Mouse (Mus musculus) embryonic facial prominence, embryonic 13.5 days (tissue): ENCODE measurements around the gene Fam173b. TPM values are rescaled to one million over a fixed set of nuclear protein-coding genes. Genes with fewer than 3 reads are reported as not detected.
A peak's percentile ranks its signal among the peaks of the same experiment; 100 is the strongest.

ENCODE experiments used
- ATAC-seq: fragments of 200-750 bp; cut with Nextera tagmentation; 2 replicates; pipeline ENCODE4 v1.8.0; 2017; ENCODE audit warnings: low read depth; ENCODE audit not compliant: insufficient number of reproducible peaks, insufficient read depth, low FRiP score, low TSS enrichment
- H3K27ac ChIP-seq: fragments of 300-500 bp; sonication (generic); 2 replicates; pipeline ENCODE4 v1.5.1; 2015; ENCODE audit warnings: moderate library complexity, mild to moderate bottlenecking, inconsistent platforms
- H3K27me3 ChIP-seq: fragments of 300-500 bp; sonication (generic); 2 replicates; pipeline ENCODE4 v1.6.1; 2015; ENCODE audit warnings: mild to moderate bottlenecking, inconsistent platforms
- H3K36me3 ChIP-seq: fragments of 300-500 bp; sonication (generic); 2 replicates; pipeline ENCODE4 v1.6.1; 2015; ENCODE audit warnings: mild to moderate bottlenecking, inconsistent platforms
- H3K4me1 ChIP-seq: fragments of 300-500 bp; sonication (generic); 2 replicates; pipeline ENCODE4 v1.6.1; 2015; ENCODE audit warnings: inconsistent platforms
- H3K4me2 ChIP-seq: fragments of 300-500 bp; sonication (generic); 2 replicates; pipeline ENCODE4 v1.6.1; 2015; ENCODE audit warnings: moderate library complexity, mild to moderate bottlenecking, inconsistent platforms
- H3K4me3 ChIP-seq: fragments of 300-500 bp; sonication (generic); 2 replicates; pipeline ENCODE4 v1.5.1; 2015; ENCODE audit warnings: mild to moderate bottlenecking, inconsistent platforms
- H3K9ac ChIP-seq: fragments of 300-500 bp; sonication (generic); 2 replicates; pipeline ENCODE4 v1.6.1; 2015; ENCODE audit warnings: mild to moderate bottlenecking, inconsistent platforms
- H3K9me3 ChIP-seq: fragments of 300-500 bp; sonication (generic); 2 replicates; pipeline ENCODE4 v1.6.1; 2016; ENCODE audit warnings: inconsistent platforms
- WGBS: fragments of 180-500 bp; shearing (Covaris S2); methylation state at CpG from one replicate; pipeline ENCODE4 v1.1.7; 2015; ENCODE audit warnings: mixed read lengths; 5-methylcytosine and 5-hydroxymethylcytosine counted together
- polyA plus RNA-seq: library from polyadenylated mRNA; unstranded; fragments of >200 nt; fragmentation: Nextera tagmentation; extraction: Ambion mirVana; gene quantifications from 2 replicates; pipeline ENCODE4 v1.2.1, GENCODE M21; 2015

Gene Fam173b
- polyA plus RNA-seq, 1 experiment from 2014 or later, result 12.8 TPM

DNA sequence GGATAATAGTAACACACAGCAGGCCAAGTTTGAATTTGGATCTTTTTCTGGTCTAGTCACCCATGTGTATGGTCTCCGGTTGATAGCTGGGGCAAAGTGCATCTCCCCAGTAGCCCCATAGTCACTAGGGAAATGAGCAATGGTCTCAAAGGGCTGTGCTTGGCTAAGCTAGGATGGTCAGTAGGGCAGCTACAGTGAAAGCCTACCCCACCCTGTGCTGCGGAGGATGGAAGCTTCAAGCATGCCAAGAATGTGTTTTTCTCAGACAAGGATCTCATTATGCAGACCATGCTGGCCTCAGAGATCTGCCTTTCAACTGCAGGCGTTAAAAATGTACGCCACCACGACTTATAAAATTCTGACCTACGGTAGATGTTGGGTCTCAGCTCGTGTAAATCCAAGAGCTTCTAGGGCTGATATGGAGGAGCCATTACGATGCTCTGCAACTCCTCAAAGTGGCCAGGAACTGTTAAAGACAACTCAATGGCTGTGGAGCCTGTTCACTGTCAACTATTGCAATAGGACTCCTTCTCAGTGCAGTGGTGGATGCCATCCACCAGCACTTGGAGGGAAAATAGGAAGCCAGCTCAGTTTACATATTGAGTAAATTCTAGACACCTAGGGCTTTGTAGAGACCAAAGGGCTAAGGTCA, 12.5 kb upstream of the Fam173b start:
- ATAC-seq, result no peak; the same call in 1 of the 2 replicates
- no peak overlapping the region for H3K4me2 ChIP-seq
- no peak overlapping the region for H3K9ac ChIP-seq
- 62% methylated on average over 8 of the region's 8 CpGs for WGBS
- H3K27me3 ChIP-seq, result no peaks in the 10 kb centered on the region
- peaks cover 57% of the 10 kb centered on the region for H3K36me3 ChIP-seq
- no peak overlapping the region for H3K27ac ChIP-seq
- no peaks in the 10 kb centered on the region for H3K4me1 ChIP-seq
- H3K9me3 ChIP-seq, result no peaks in the 10 kb centered on the region
- H3K4me3 ChIP-seq, result no peak overlapping the region

DNA sequence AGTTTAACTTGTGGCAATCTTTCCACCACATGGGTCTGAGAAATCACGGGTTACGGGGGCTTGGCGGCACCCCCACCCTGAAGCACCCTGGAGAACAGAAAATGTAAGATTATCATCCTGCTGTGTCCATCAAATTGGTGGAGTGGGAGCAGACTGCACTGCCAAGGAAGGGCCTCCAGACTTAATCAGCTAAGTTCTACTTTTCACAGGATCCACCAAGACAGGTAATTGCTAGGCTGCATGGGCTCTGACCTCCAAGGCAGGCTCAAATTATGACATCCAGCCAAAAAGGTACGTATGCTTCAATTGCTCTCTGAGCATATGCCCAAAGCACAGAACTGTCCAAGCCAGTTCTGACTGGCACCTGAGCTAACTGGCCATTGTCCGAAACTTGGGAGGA, 11.5 kb upstream of the Fam173b start:
- Histone ChIP-seq H3K4me3 (no peak overlapping the region), H3K27me3 (no peaks in the 10 kb centered on the region), H3K9ac (no peak overlapping the region), H3K4me1 (no peaks in the 10 kb centered on the region), H3K36me3 (peaks cover 68% of the 10 kb centered on the region), H3K27ac (no peak overlapping the region), H3K4me2 (no peak overlapping the region), H3K9me3 (no peaks in the 10 kb centered on the region)
- no peak for ATAC-seq
- WGBS, result 92% methylated on average over 5 of the region's 5 CpGs

DNA sequence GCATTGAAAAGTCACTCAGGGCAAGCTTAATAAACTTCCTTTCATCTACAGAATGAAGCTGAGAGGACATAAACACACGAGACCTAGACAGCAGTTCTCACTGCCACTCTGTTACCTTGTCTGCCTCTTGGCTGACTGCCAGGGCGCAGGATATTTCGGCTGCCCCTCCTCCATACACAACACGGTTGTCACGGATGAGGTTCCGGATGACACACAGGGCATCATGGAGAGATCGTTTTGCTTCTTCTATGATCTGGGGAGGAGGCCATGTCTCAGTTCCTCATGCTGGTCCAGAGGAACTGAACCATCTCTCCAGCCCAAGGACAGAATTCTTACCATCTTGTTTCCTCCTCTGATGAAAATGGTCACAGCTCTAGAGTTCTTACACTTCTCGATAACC, 9.1 kb upstream of the Fam173b start:
- Histone ChIP-seq H3K36me3 (peaks cover 91% of the 10 kb centered on the region), H3K9me3 (no peaks in the 10 kb centered on the region), H3K9ac (no peak overlapping the region), H3K27ac (no peak overlapping the region), H3K4me1 (no peaks in the 10 kb centered on the region), H3K4me3 (no peak overlapping the region), H3K4me2 (no peak overlapping the region), H3K27me3 (no peaks in the 10 kb centered on the region)
- ATAC-seq, result no peak
- WGBS, result 86% methylated on average over 8 of the region's 8 CpGs

DNA sequence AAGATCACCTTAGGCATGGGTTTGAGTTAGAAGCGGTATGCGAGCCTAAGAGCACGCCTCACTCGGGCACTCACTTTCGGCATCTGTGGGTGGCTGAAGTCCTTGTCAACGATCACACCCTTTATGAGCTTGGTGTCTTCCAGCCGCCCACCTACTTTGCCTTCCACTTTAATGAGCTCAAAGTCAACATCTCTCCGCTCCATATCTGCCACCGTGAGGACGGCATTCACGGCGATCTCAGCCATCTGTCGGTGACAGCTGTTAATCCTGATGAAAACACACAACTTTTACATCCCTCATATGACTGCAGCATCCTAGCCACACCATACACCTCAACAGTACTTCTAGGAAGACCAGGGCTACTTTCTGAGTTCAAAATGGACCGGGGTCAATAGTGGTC, 7.4 kb upstream of the Fam173b start:
- Histone ChIP-seq H3K9ac (no peak overlapping the region), H3K4me1 (peaks cover 5% of the 10 kb centered on the region), H3K4me3 (no peak overlapping the region), H3K27ac (no peak overlapping the region), H3K9me3 (no peaks in the 10 kb centered on the region), H3K36me3 (peaks cover 87% of the 10 kb centered on the region), H3K27me3 (no peaks in the 10 kb centered on the region), H3K4me2 (no peak overlapping the region)
- WGBS, result 95% methylated on average over 14 of the region's 14 CpGs
- ATAC-seq, result no peak

DNA sequence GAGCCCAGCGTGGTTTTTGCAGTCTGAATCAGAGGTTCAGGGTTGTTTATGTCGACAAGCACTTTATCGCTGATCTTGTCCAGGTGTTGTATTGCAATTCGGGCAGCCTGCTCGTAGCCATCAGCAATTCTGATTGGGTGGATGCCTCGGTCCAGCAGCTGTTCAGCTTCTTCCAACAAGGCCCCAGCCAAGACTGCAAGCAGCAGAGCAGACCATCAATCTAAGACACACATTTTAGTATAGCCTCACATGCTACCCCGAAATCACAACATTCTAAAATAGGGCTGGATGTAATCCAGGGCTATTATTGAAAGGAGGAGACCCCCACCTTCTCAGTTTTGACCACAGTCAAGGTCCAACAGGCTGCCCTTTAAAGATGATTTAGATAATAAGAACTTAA, 6.0 kb upstream of the Fam173b start:
- no peak for ATAC-seq
- 93% methylated on average over 7 of the region's 7 CpGs for WGBS

DNA sequence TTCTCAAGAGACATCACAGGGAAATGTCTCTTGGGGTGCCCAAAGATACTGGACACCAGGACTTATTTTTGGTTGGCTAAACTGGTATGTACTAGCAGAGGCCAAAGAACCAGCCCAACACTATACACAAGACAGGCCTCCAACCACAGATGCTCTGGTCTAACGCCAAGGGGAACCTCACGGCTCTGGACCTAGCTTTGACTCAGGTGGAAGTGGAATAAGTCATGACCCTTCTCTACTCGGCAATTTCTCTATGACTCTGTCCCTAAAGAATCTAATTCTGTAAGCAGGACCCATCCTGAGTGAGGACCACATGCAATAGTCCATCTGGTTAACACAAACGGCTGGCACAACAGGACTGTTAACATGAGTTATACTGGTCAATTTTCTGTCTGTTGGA, 1.8 kb upstream of the Fam173b start:
- Histone ChIP-seq H3K27me3 (no peaks in the 10 kb centered on the region), H3K4me3 (peak overlapping the region; percentile 96), H3K27ac (no peak overlapping the region), H3K9ac (0 out of 2 replicates have a peak overlapping the region, but pooled peaks have one; percentile 98), H3K4me2 (peak overlapping the region; percentile 95), H3K36me3 (peaks cover 31% of the 10 kb centered on the region), H3K9me3 (no peaks in the 10 kb centered on the region), H3K4me1 (peaks cover 28% of the 10 kb centered on the region)
- ATAC-seq, result no peak
- 74% methylated on average over 4 of the region's 4 CpGs for WGBS

More for the DNA sequence above, 6.0 kb upstream of the Fam173b start:
- Histone ChIP-seq H3K36me3 (peaks cover 73% of the 10 kb centered on the region), H3K9ac (no peak overlapping the region), H3K4me1 (peaks cover 18% of the 10 kb centered on the region), H3K4me2 (no peak overlapping the region), H3K27me3 (no peaks in the 10 kb centered on the region), H3K27ac (no peak overlapping the region), H3K9me3 (no peaks in the 10 kb centered on the region), H3K4me3 (no peak overlapping the region)

DNA sequence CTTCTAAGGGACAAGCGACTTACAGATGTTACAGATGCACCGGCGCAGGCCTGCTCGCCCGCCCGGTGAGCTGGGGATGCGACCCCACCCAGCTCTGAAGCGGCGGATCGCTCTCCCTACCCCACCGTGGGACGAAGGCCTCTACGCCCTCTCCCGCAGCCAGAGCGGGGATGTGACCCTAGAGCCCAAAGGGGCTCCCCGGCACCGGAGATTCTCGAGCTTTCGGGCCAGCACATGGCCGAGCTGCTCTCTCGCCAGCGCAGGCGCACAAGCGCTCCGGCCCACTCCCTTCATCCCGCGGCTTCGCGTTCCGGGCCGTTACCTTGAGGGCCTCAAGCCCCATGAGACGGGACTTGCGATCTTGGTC, 390 bp upstream of the Fam173b start:
- WGBS, result under 1% methylated on average over 33 of the region's 33 CpGs

DNA sequence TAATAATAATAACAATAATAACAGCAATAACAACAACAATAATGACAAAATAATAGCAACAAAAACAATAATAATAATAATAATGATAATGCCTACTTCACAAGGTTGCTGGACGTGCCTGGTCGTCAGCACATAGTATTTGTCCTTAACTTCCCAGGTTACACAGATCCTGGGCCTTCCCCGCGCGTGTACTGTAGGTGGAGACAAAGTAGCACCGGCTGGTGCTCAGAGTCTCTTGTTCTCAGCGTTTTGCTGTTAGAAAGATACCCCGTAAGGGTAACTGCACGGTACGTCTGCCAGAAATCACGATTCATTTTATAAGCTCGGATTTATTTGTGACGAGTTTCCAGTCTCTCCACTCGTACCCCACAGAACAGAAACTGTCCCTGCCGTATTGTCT, 774 bp downstream of the Fam173b start:
- H3K4me3 ChIP-seq, result peak overlapping the region; percentile 96
- peak overlapping the region; percentile 63 for H3K4me2 ChIP-seq
- ATAC-seq, result peak; percentile 56; the same call in 1 of the 2 replicates
- H3K4me1 ChIP-seq, result peaks cover 28% of the 10 kb centered on the region
- H3K9me3 ChIP-seq, result no peaks in the 10 kb centered on the region
- no peaks in the 10 kb centered on the region for H3K27me3 ChIP-seq
- WGBS, result 3% methylated on average over 15 of the region's 15 CpGs
- H3K27ac ChIP-seq, result peak overlapping the region; percentile 94
- H3K9ac ChIP-seq, result peak overlapping the region; percentile 98
- peaks cover 5% of the 10 kb centered on the region for H3K36me3 ChIP-seq

More for the DNA sequence above, 390 bp upstream of the Fam173b start:
- H3K4me1 ChIP-seq, result peaks cover 28% of the 10 kb centered on the region
- ATAC-seq, result peak; percentile 71
- peaks cover 17% of the 10 kb centered on the region for H3K36me3 ChIP-seq
- H3K27me3 ChIP-seq, result no peaks in the 10 kb centered on the region
- peak overlapping the region; percentile 95 for H3K4me2 ChIP-seq
- peak overlapping the region; percentile 96 for H3K4me3 ChIP-seq
- no peaks in the 10 kb centered on the region for H3K9me3 ChIP-seq
- peak overlapping the region; percentile 85 for H3K27ac ChIP-seq
- peak overlapping the region; percentile 98 for H3K9ac ChIP-seq

DNA sequence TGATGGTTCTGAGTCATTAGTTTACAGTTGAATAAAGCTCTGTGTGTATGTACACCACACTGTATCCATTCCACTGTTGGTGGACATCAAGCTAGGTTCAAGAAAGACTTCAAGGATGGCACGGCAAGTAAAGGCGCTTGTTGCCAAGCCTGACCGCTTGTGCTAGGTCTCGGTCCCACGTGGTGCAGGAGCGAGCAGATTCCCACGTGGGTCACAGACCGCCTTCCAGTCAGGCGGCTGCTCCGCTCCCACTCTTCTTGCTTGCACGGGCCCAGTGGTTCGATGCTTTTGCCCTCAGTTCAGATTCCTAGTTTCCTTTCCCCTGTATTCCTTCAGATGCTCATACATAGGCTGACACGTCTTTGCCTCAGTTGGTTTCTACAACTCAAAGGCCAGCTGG, 1.5 kb downstream of the Fam173b start:
- peaks cover 28% of the 10 kb centered on the region for H3K4me1 ChIP-seq
- H3K36me3 ChIP-seq, result no peaks in the 10 kb centered on the region
- no peak for ATAC-seq
- H3K27me3 ChIP-seq, result no peaks in the 10 kb centered on the region
- H3K9me3 ChIP-seq, result no peaks in the 10 kb centered on the region
- H3K9ac ChIP-seq, result peak overlapping the region; percentile 98; the same call in 1 of the 2 replicates
- peak overlapping the region; percentile 96 for H3K4me3 ChIP-seq
- peak overlapping the region; percentile 63 for H3K4me2 ChIP-seq
- 84% methylated on average over 13 of the region's 13 CpGs for WGBS
- no peak overlapping the region for H3K27ac ChIP-seq

DNA sequence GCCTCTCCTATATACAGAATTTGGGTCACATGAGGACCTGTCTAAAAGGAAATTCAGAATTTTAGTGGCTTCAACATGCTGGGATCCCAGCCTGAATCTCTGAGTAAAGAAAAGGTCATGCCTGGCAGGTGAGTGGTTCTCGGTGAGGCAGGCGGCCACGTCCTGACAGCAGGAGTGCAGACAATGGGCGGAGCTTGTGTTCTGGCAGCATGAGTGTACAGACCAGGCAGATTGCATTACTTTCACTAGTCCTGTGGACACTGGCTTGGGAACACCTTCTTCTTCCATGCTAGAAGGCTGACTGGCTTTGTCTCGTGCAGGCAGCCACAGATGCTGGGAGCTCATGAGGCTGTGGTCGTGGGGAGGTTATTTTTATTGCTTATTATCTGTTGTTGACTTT, 5.2 kb downstream of the Fam173b start:
- Histone ChIP-seq H3K4me1 (peaks cover 14% of the 10 kb centered on the region), H3K4me3 (no peak overlapping the region), H3K36me3 (peaks cover 5% of the 10 kb centered on the region), H3K27me3 (no peaks in the 10 kb centered on the region), H3K9ac (no peak overlapping the region), H3K4me2 (no peak overlapping the region), H3K27ac (no peak overlapping the region), H3K9me3 (no peaks in the 10 kb centered on the region)
- WGBS, result 74% methylated on average over 6 of the region's 6 CpGs
- no peak for ATAC-seq

DNA sequence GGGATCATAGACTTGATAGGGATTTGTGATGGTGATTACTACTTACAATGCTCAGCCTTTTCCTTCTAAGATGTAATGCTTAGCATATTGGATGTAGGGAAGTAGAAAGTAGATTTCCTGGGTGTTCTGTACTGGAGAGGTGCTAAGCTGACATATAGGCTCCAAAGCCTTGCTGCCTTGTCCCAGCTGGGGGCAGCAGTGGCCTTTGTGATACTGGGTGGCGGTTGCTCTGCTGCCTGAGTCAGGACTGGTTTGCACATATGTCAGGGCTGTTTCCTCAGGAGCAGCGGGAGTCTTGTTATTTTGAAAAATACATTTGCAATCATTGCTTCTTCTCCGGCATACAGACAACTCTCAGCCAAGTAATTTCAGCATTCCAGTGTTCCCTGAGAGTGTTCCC, 9.4 kb downstream of the Fam173b start:
- H3K27ac ChIP-seq, result no peak overlapping the region
- no peaks in the 10 kb centered on the region for H3K9me3 ChIP-seq
- H3K4me1 ChIP-seq, result peaks cover 8% of the 10 kb centered on the region; the same call in 1 of the 2 replicates
- H3K4me3 ChIP-seq, result no peak overlapping the region
- H3K27me3 ChIP-seq, result no peaks in the 10 kb centered on the region
- no peak overlapping the region for H3K4me2 ChIP-seq
- H3K9ac ChIP-seq, result no peak overlapping the region
- WGBS, result 41% methylated on average over 3 of the region's 3 CpGs
- peaks cover 5% of the 10 kb centered on the region for H3K36me3 ChIP-seq
- no peak for ATAC-seq

DNA sequence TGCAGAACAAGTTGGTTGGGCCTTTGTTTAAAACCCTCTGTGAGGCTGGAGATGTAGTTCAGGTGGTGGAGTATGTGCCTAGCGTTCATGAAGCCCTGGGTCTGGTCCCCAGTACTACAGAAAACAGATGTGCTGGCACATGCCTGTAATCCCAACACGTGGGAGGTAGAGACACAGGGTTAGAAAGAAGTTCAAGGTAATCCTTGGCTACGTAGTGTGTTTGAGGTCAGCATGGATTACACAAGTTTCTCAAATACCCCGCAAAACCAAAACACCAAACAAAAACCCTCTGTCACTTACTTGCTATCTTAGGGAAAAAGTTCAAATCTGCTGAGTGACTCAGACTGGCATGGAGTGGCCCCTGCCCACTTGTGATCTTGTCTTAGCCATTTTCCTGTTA, 10.3 kb downstream of the Fam173b start:
- Histone ChIP-seq H3K27me3 (no peaks in the 10 kb centered on the region), H3K4me1 (peaks cover 8% of the 10 kb centered on the region; the same call in 1 of the 2 replicates), H3K4me3 (no peak overlapping the region), H3K27ac (no peak overlapping the region), H3K9me3 (no peaks in the 10 kb centered on the region), H3K4me2 (no peak overlapping the region), H3K36me3 (peaks cover 11% of the 10 kb centered on the region), H3K9ac (no peak overlapping the region)
- no peak for ATAC-seq
- WGBS, result 65% methylated on average over 4 of the region's 4 CpGs
